Mouse (Mus musculus) limb, embryonic 11.5 days (tissue): ENCODE results near the gene Ccdc85c. TPM values are rescaled to one million over a fixed set of nuclear protein-coding genes. Genes with fewer than 3 reads are reported as not detected.

Experiments
- ATAC-seq: fragments of 200-750 bp; cut with Nextera tagmentation; 2 replicates; pipeline ENCODE4 v1.8.0; 2017; ENCODE audit warnings: low read depth; ENCODE audit not compliant: insufficient number of reproducible peaks, low FRiP score, low TSS enrichment
- DNase-seq: peaks from one replicate; pipeline ENCODE4 v3.0.0-alpha.2; 2015; ENCODE audit warnings: low spot score
- H3K27ac ChIP-seq: fragments of 300-500 bp; sonication (generic); replicated peaks from 2 replicates; pipeline ENCODE4 v1.5.1; 2014; ENCODE audit warnings: low read depth, mild to moderate bottlenecking, low read length
- H3K27me3 ChIP-seq: fragments of 300-500 bp; sonication (generic); 2 replicates; pipeline ENCODE4 v1.6.1; 2014; ENCODE audit warnings: mild to moderate bottlenecking, low read length, mixed read lengths; ENCODE audit not compliant: control insufficient read depth, insufficient read depth
- H3K36me3 ChIP-seq: fragments of 300-500 bp; sonication (generic); 2 replicates; pipeline ENCODE4 v1.6.1; 2014; ENCODE audit warnings: mild to moderate bottlenecking, low read length, moderate library complexity, mixed read lengths; ENCODE audit not compliant: control insufficient read depth, insufficient read depth
- H3K4me1 ChIP-seq: fragments of 300-500 bp; sonication (generic); 2 replicates; pipeline ENCODE4 v1.6.1; 2014; ENCODE audit warnings: low read length, mixed read lengths; ENCODE audit not compliant: control insufficient read depth, insufficient read depth
- H3K4me2 ChIP-seq: fragments of 300-500 bp; sonication (generic); 2 replicates; pipeline ENCODE4 v1.6.1; 2014; ENCODE audit warnings: low read depth, mild to moderate bottlenecking, moderate library complexity; ENCODE audit not compliant: severe bottlenecking
- H3K4me3 ChIP-seq: fragments of 300-500 bp; sonication (generic); 2 replicates; pipeline ENCODE4 v1.5.1; 2014; ENCODE audit warnings: low read depth, low read length
- H3K9ac ChIP-seq: fragments of 300-500 bp; sonication (generic); 2 replicates; pipeline ENCODE4 v1.6.1; 2014; ENCODE audit warnings: mild to moderate bottlenecking, low read length
- H3K9me3 ChIP-seq: fragments of 300-500 bp; sonication (generic); 2 replicates; pipeline ENCODE4 v1.6.1; 2016; ENCODE audit warnings: low read length; ENCODE audit not compliant: control insufficient read depth
- WGBS: fragments of 180-500 bp; shearing (Covaris S2); extraction: QIAGEN DNeasy Blood & Tissue Kit; methylation state at CpG from one replicate; pipeline ENCODE4 v1.1.7; 2014; 5-methylcytosine and 5-hydroxymethylcytosine counted together
- polyA plus RNA-seq: library from polyadenylated mRNA; unstranded; fragments of >200 nt; fragmentation: Nextera tagmentation; extraction: Ambion mirVana; gene quantifications from 2 replicates; pipeline ENCODE4 v1.2.1, GENCODE M21; 2014

The Ccdc85c gene
- polyA plus RNA-seq, 1 experiment from 2014 or later = 7.3 TPM

DNA sequence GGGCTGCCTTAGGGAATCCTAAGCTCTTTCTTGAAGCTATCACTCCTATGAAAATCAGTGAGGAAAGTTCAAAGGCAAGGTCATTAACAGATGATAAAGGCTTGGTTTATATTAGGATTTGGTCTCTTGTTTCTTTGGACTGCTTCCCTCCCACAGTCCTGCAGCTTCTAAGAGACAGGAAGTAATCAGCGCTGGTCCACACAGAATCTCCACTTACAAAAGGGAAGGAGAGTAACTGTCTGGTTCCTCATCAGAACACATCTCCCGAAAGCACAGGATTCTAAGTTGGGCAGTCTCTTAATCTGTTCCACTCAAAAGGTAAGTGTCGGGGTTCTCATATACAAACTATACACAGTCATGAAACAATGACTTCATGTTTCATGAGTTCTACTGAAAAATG is 106.3 kb downstream of the Ccdc85c start:
- Histone ChIP-seq H3K27me3 (no peaks in the 10 kb centered on the region), H3K4me2 (no peak overlapping the region), H3K4me3 (no peak overlapping the region), H3K9ac (no peak overlapping the region), H3K36me3 (no peaks in the 10 kb centered on the region), H3K27ac (no peak overlapping the region), H3K9me3 (no peaks in the 10 kb centered on the region), H3K4me1 (no peaks in the 10 kb centered on the region)
- ATAC-seq = no peak
- 82% methylated on average over 3 of the region's 3 CpGs for WGBS
- no peak for DNase-seq

DNA sequence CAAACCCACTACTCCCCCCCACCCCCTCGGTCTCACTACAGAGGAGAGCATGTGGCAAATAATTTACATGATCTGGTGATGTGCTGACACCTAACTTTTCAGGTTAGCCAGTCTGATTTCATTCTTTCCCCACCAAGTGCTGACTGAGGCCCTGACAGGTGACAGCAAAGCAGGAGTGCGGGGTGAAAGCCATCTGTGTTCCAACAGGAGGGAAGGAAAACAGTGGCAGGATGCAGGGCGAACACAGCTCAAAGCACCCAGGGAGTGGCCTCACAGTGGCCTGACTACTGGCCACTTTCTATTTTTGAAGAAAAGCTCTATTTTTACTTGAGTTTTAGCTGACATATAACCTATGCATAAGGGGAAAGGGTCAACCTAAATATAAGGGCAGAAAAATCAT is 111.5 kb downstream of the Ccdc85c start:
- Histone ChIP-seq H3K9me3 (no peaks in the 10 kb centered on the region), H3K4me2 (no peak overlapping the region), H3K4me1 (no peaks in the 10 kb centered on the region), H3K27ac (no peak overlapping the region), H3K27me3 (no peaks in the 10 kb centered on the region), H3K9ac (no peak overlapping the region), H3K4me3 (no peak overlapping the region), H3K36me3 (0 out of 2 replicates have a peak, but pooled peaks cover 4% of the 10 kb centered on the region)
- DNase-seq (no peak), ATAC-seq (no peak)
- WGBS = 86% methylated on average over 3 of the region's 3 CpGs

DNA sequence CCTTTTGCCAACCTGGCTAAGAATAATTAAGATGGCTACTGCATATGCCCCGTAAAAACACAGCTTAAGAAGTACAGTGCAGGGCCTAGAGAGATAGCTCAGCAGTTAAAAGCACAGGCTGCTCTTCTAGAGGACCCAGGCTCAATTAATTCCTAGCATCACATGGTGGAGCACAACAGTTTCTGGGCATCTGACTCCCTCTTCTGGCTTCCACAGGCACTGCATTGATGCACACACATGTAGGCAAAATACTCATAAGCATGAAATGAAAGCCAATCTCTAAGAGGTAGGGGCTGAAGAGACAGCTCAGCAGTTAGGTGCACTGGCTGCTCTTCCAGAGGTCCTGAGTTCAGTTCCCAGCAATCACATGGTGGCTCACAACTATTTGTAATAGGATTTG is 113.2 kb downstream of the Ccdc85c start:
- peak; percentile 31 for DNase-seq

DNA sequence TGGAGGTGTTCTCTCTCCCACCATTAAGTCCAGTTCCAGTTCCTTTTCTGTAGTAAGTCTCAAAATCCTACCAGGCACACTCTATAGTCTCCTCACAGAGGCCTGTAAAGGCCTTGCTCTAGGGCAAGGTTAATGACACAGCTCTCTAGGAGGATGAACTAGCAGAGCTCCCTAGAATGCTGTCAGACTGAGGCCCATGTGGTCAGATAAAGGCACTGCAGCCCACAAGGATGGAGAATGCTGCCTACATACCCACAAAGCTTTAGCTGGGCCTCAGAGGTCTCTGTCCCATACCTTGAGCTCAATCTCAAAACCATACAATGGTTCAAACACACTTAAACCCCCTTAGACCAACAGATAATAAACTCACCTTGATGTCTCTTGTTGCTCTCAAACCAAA is 115.4 kb downstream of the Ccdc85c start:
- Histone ChIP-seq H3K36me3 (peaks cover 5% of the 10 kb centered on the region; the same call in 1 of the 2 replicates), H3K27me3 (no peaks in the 10 kb centered on the region), H3K4me1 (no peaks in the 10 kb centered on the region), H3K4me3 (no peak overlapping the region), H3K27ac (no peak overlapping the region), H3K9ac (no peak overlapping the region), H3K9me3 (no peaks in the 10 kb centered on the region), H3K4me2 (no peak overlapping the region)
- no peak for DNase-seq
- ATAC-seq = no peak

More for the DNA sequence above, 113.2 kb downstream of the Ccdc85c start:
- no peak for ATAC-seq
- no peaks in the 10 kb centered on the region for H3K4me1 ChIP-seq
- H3K4me3 ChIP-seq = no peak overlapping the region
- H3K27ac ChIP-seq = no peak overlapping the region
- no peak overlapping the region for H3K4me2 ChIP-seq
- H3K27me3 ChIP-seq = no peaks in the 10 kb centered on the region
- WGBS = 97% methylated on average over 1 of the region's 1 CpGs
- no peaks in the 10 kb centered on the region for H3K9me3 ChIP-seq
- H3K36me3 ChIP-seq = 0 out of 2 replicates have a peak, but pooled peaks cover 4% of the 10 kb centered on the region
- no peak overlapping the region for H3K9ac ChIP-seq

Other genes with a start within 250 kb of the Ccdc85c start
- gene Setd3, start 96.1 kb downstream of the Ccdc85c start, polyA plus RNA-seq = 76.1 and 76.5 TPM in 2 replicates
- 5.8 and 7.7 TPM in 2 replicates for gene Ccnk, start 95.8 kb downstream of the Ccdc85c start, polyA plus RNA-seq
- gene Hhipl1, start 30.8 kb upstream of the Ccdc85c start, polyA plus RNA-seq = 0.09 and 0.32 TPM in 2 replicates
- gene Cyp46a1, start 59.0 kb upstream of the Ccdc85c start, polyA plus RNA-seq = 1.4 and 1.8 TPM in 2 replicates
- gene Eml1, start 95.5 kb upstream of the Ccdc85c start, polyA plus RNA-seq = 47.6 and 52.9 TPM in 2 replicates